Mouse (Mus musculus): ENCODE results near the gene Adh4.
"Not testable (repeated sequence)": the region's sequence is repeated elsewhere in the genome, so short reads cannot be mapped to it uniquely, and the experiment has no call there.

DNA sequence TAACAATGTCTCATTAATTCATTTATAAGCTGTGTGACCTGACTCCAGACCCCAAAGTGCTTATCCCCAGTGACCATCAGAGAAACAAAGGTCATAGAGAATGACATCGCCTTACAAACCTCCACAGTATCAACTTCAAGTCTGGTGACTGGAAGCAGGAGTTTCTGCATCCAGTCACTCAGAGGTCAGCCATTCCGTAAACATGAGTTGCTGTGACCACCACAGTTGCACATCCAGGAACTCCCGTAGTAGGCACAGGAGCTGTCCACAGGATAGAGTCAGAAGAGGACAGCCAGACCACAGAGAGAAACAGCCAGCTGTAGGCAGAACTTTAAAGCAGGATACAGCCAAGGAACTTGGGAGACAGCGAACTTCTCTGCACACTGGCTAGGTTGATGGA is 45.0 kb upstream of the Adh4 start:
- not testable (repeated sequence) for TF ChIP-seq CTCF (IDR thresholded peaks at IDR 0.05; ENCODE audit: borderline replicate concordance, insufficient read depth, low read length); POLR2A (IDR thresholded peaks at IDR 0.05; ENCODE audit: low read depth, low read length)
